Comparison of ENCODE assay signal across 15 mouse cellular contexts in genomic region chr12:5269936-5270335, GRCm38 (mm10).
DNase-seq lines count a peak whose midpoint lies in the region; ATAC-seq and TF ChIP-seq lines count a peak whose summit lies in the region.
"Had no signal": no experiment of that assay in that cellular context is flagged by ENCODE, and none has a peak within 500 bp of the region (broad histone marks: within the 10 kb centered on the region; RNA-seq: fewer than 3 reads in every experiment).

No protein-coding gene starts in this region.

- peaks cover 59% of the 10 kb centered on the region for H3K4me1 ChIP-seq in forebrain, embryonic 13.5 days
- peaks cover 27% of the 10 kb centered on the region for H3K4me1 ChIP-seq in forebrain, embryonic 11.5 days (replicated peaks; ENCODE audit: control insufficient read depth, insufficient read depth, low read length)
- H3K4me1 ChIP-seq in lung, embryonic 16.5 days (replicated peaks; ENCODE audit: control insufficient read depth, insufficient read depth, low read length), result peaks cover 17% of the 10 kb centered on the region
- H3K4me1 ChIP-seq in cortical plate, adult 2 months (ENCODE audit: control insufficient read depth, insufficient read depth, low read length), result peaks cover 29% of the 10 kb centered on the region

- no peak overlapping the region for H3K9ac ChIP-seq in forebrain, embryonic 13.5 days
- H3K9ac ChIP-seq in forebrain, embryonic 11.5 days (ENCODE audit: low read length), result no peak overlapping the region
- no peak overlapping the region for H3K9ac ChIP-seq in lung, embryonic 16.5 days (ENCODE audit: low read length)
- H3K9ac ChIP-seq: embryonic facial prominence, embryonic 13.5 days; heart, embryonic 12.5 days; hindbrain, embryonic 15.5 days had no signal

- peak overlapping the region; percentile 37; the same call in 1 of the 2 replicates for H3K27ac ChIP-seq in forebrain, embryonic 13.5 days
- H3K27ac ChIP-seq in forebrain, embryonic 11.5 days (ENCODE audit: low read depth, low read length), result no peak overlapping the region
- H3K27ac ChIP-seq in lung, embryonic 16.5 days (ENCODE audit: low read length), result 0 out of 2 replicates have a peak overlapping the region, but pooled peaks have one; percentile 4
- peak overlapping the region; percentile 49 for H3K27ac ChIP-seq in cortical plate, adult 2 months (ENCODE audit: insufficient read depth, low read length)
- H3K27ac ChIP-seq: embryonic facial prominence, embryonic 13.5 days; gastrocnemius, adult 2 months; hindbrain, embryonic 15.5 days had no signal

- no peak for TF ChIP-seq POLR2A in cortical plate, adult 2 months (IDR thresholded peaks at IDR 0.05; ENCODE audit: extremely low read depth, insufficient read depth, low read length)

- TF ChIP-seq CTCF in cortical plate, adult 2 months (IDR thresholded peaks at IDR 0.05; ENCODE audit: extremely low read depth, insufficient read depth, low read length), result no peak

- ATAC-seq in forebrain, embryonic 13.5 days, result no peak
- ATAC-seq in forebrain, embryonic 11.5 days (replicated peaks; ENCODE audit: low FRiP score), result no peak
- ATAC-seq in lung, embryonic 16.5 days (ENCODE audit: low read depth), result no peak

- 0 out of 2 replicates have a peak, but pooled peaks cover 5% of the 10 kb centered on the region for H3K9me3 ChIP-seq in forebrain, embryonic 13.5 days (replicated peaks)
- H3K9me3 ChIP-seq in forebrain, embryonic 11.5 days (ENCODE audit: control insufficient read depth, low read length), result no peaks in the 10 kb centered on the region; the same call in 1 of the 2 replicates
- H3K9me3 ChIP-seq in lung, embryonic 16.5 days (ENCODE audit: control insufficient read depth, low read length), result no peaks in the 10 kb centered on the region
- H3K9me3 ChIP-seq: embryonic facial prominence, embryonic 13.5 days; heart, embryonic 12.5 days; hindbrain, embryonic 15.5 days had no signal

- no peak overlapping the region for H3K4me2 ChIP-seq in forebrain, embryonic 13.5 days
- no peak overlapping the region for H3K4me2 ChIP-seq in forebrain, embryonic 11.5 days (ENCODE audit: low read depth, low read length, severe bottlenecking)
- no peak overlapping the region for H3K4me2 ChIP-seq in lung, embryonic 16.5 days (ENCODE audit: low read depth, low read length)
- H3K4me2 ChIP-seq: embryonic facial prominence, embryonic 13.5 days; heart, embryonic 12.5 days; hindbrain, embryonic 15.5 days had no signal

- H3K36me3 ChIP-seq in forebrain, embryonic 13.5 days (ENCODE audit: poor library complexity, severe bottlenecking), result peaks cover 3% of the 10 kb centered on the region; the same call in 1 of the 2 replicates
- H3K36me3 ChIP-seq in forebrain, embryonic 11.5 days (ENCODE audit: control insufficient read depth, insufficient read depth, low read length), result no peaks in the 10 kb centered on the region
- no peaks in the 10 kb centered on the region for H3K36me3 ChIP-seq in lung, embryonic 16.5 days (ENCODE audit: control insufficient read depth, insufficient read depth, low read length)
- H3K36me3 ChIP-seq: embryonic facial prominence, embryonic 13.5 days; heart, embryonic 12.5 days; hindbrain, embryonic 15.5 days had no signal

- 54% methylated on average over 9 of the region's 9 CpGs for WGBS in forebrain, embryonic 13.5 days
- 66% methylated on average over 9 of the region's 9 CpGs for WGBS in forebrain, embryonic 11.5 days
- WGBS in lung, embryonic 16.5 days, result 37% methylated on average over 9 of the region's 9 CpGs

- no peak for DNase-seq in forebrain, embryonic 11.5 days (ENCODE audit: low spot score)
- no peak for DNase-seq in lung, postnatal 14 days
- no peak for DNase-seq in adrenal gland, postnatal 14 days
- no peak for DNase-seq in embryo, embryonic 10.5 days (ENCODE audit: low spot score)
- DNase-seq: adrenal gland, postnatal 10 days; cerebellum, adult 18-20 months; cerebellum, postnatal 10 days; gastrocnemius, adult 2 months; gastrocnemius, postnatal 25 days had no signal

- no peak overlapping the region for H3K4me3 ChIP-seq in forebrain, embryonic 13.5 days
- H3K4me3 ChIP-seq in forebrain, embryonic 11.5 days (ENCODE audit: low read depth, low read length), result no peak overlapping the region
- H3K4me3 ChIP-seq in lung, embryonic 16.5 days (ENCODE audit: low read length), result no peak overlapping the region
- H3K4me3 ChIP-seq in cortical plate, adult 2 months (ENCODE audit: insufficient read depth, low read length), result no peak overlapping the region
- H3K4me3 ChIP-seq: embryonic facial prominence, embryonic 13.5 days; gastrocnemius, adult 2 months; heart, embryonic 12.5 days; hindbrain, embryonic 15.5 days had no signal

- no peaks in the 10 kb centered on the region for H3K27me3 ChIP-seq in forebrain, embryonic 13.5 days
- H3K27me3 ChIP-seq in forebrain, embryonic 11.5 days (ENCODE audit: control insufficient read depth, insufficient read depth, low read length), result no peaks in the 10 kb centered on the region
- H3K27me3 ChIP-seq in lung, embryonic 16.5 days (ENCODE audit: control insufficient read depth, insufficient read depth, low read depth, low read length), result no peaks in the 10 kb centered on the region
- H3K27me3 ChIP-seq: heart, embryonic 12.5 days; hindbrain, embryonic 15.5 days had no signal
